Mouse (Mus musculus) ES-Bruce4 (cell line): ENCODE results near the gene Trim47.

Source experiments
- CTCF ChIP-seq: IDR thresholded peaks from one replicate; pipeline ENCODE4 v1.8.1; 2011; ENCODE audit warnings: low read depth, low read length
- EP300 ChIP-seq: IDR thresholded peaks from 2 replicates; pipeline ENCODE4 v1.6.1; 2011; ENCODE audit warnings: low read depth, low read length; ENCODE audit not compliant: insufficient read depth
- POLR2A ChIP-seq: IDR thresholded peaks from one replicate; pipeline ENCODE4 v1.8.1; 2011; ENCODE audit warnings: low read length; ENCODE audit not compliant: insufficient read depth

- peak; percentile 61; the same call in 1 of the 2 replicates for TF ChIP-seq EP300
- TF ChIP-seq POLR2A, result no peak
- peak; percentile 65 for TF ChIP-seq CTCF
These were observed 3.6 kb upstream of the Trim47 start, which contains the start of gene Trim65 for GRCm38 (mm10) chr11:116130488-116131205.
